Mouse (Mus musculus) kidney, adult 18-20 months (tissue): ENCODE data around the gene Cox8a.

Experiments used
- DNase-seq: peaks from one replicate; pipeline ENCODE4 v3.0.0; 2021

The Cox8a gene

GRCm38 (mm10) chr19:7182273-7182949 is 35.0 kb downstream of the Cox8a start:
- peak; percentile 97 for DNase-seq

- DNase-seq, result peak; percentile 63
Measured at GRCm38 (mm10) chr19:7181496-7181895, 35.9 kb downstream of the Cox8a start.

GRCm38 (mm10) chr19:7180756-7181405 is 36.5 kb downstream of the Cox8a start:
- DNase-seq, result peak; percentile 86

- DNase-seq, result peak; percentile 74
Measured at GRCm38 (mm10) chr19:7178841-7179452, 38.5 kb downstream of the Cox8a start.

GRCm38 (mm10) chr19:7177804-7178511 is 39.5 kb downstream of the Cox8a start:
- no peak for DNase-seq

- DNase-seq, result no peak
Measured at GRCm38 (mm10) chr19:7176041-7176696, 41.2 kb downstream of the Cox8a start.

GRCm38 (mm10) chr19:7172051-7172866 is 45.2 kb downstream of the Cox8a start:
- peak; percentile 71 for DNase-seq

GRCm38 (mm10) chr19:7171447-7171846 is 46.0 kb downstream of the Cox8a start:
- DNase-seq, result no peak

GRCm38 (mm10) chr19:7170916-7171315 is 46.5 kb downstream of the Cox8a start:
- no peak for DNase-seq

- DNase-seq, result no peak
Measured at GRCm38 (mm10) chr19:7168423-7168822, 49.0 kb downstream of the Cox8a start.

GRCm38 (mm10) chr19:7166767-7167166 is 50.6 kb downstream of the Cox8a start:
- no peak for DNase-seq

- DNase-seq, result no peak
Measured at GRCm38 (mm10) chr19:7166200-7166711, 51.2 kb downstream of the Cox8a start.

GRCm38 (mm10) chr19:7165509-7166199 is 51.8 kb downstream of the Cox8a start:
- peak; percentile 58 for DNase-seq
